ENCODE assay signal across 8 mouse cellular contexts in the genomic region with DNA sequence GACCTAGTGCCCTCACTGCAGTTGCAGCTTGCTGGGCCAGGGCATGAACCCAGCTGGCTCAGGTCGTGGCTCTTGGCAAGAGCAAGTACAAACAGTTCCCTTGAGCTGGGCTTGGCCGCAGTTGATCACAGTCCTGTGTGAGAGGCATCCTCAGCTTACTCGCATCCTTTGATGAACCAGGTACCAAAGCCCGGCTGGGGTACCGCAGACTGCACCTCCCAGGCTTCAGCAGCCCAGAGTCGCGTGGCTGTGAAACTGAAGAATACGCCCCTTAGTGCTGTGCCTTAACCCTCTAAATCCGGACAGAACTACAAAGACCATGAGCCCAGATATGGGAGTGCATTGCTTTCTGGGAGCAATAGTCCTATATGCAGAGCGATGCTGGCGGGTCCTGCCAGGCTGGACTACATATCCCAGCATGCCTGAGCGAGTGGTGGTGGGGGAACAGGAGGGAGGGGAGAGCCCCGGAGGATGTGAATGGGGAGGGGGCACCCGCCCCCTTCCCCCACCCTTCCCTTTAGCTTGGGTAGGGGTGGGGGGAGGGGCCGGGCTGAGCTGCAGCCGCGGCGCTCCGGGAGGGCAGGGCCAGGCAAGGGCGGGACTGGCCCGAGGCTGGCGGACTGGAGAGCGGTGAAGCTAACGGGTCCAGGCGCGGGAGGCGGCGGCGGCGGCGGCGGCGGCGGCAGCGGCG. TPM values are rescaled to one million over a fixed set of nuclear protein-coding genes. Genes with fewer than 3 reads are reported as not detected.
A peak's percentile ranks its signal among the peaks of the same experiment; 100 is the strongest.
DNase-seq lines count a peak whose midpoint lies in the region; ATAC-seq and TF ChIP-seq lines count a peak whose summit lies in the region.

Gene St3gal2, plus strand, starts transcription at position 582 of the 691 bp plus-strand sequence.

- no peaks in the 10 kb centered on the region for H3K9me3 ChIP-seq in lung, embryonic 14.5 days (ENCODE audit: low read depth, low read length)

- peak within 1 kb of the TSS; percentile 86 for H3K9ac ChIP-seq in lung, embryonic 14.5 days

- H3K4me2 ChIP-seq in lung, embryonic 14.5 days = peak within 1 kb of the TSS; percentile 91

- peak within 1 kb of the TSS; percentile 78 for H3K4me3 ChIP-seq in lung, embryonic 14.5 days (ENCODE audit: low read depth, low read length)
- peak within 1 kb of the TSS; percentile 93 for H3K4me3 ChIP-seq in olfactory bulb, adult 2 months (ENCODE audit: insufficient read depth, low read depth, low read length)

- no peak for TF ChIP-seq CTCF in lung, embryonic 14.5 days (IDR thresholded peaks at IDR 0.05; ENCODE audit: low read depth)
- TF ChIP-seq CTCF in olfactory bulb, adult 2 months (IDR thresholded peaks at IDR 0.05; ENCODE audit: insufficient read depth, low read depth, low read length) = no peak

- H3K27me3 ChIP-seq in lung, embryonic 14.5 days (ENCODE audit: insufficient read depth, low read length) = no peaks in the 10 kb centered on the region

- WGBS in lung, embryonic 14.5 days = 0% methylated on average over 33 of the region's 36 CpGs
- under 1% methylated on average over 29 of the region's 36 CpGs for WGBS in olfactory bulb, adult 2 months

- no peaks in the 10 kb centered on the region for H3K36me3 ChIP-seq in lung, embryonic 14.5 days (ENCODE audit: insufficient read depth)

- H3K27ac ChIP-seq in lung, embryonic 14.5 days (ENCODE audit: low read depth) = peak within 1 kb of the TSS; percentile 78
- H3K27ac ChIP-seq in olfactory bulb, adult 2 months (ENCODE audit: insufficient read depth, low read depth, low read length) = peak within 1 kb of the TSS; percentile 65; the same call in 1 of the 2 replicates

- peaks cover 9% of the 10 kb centered on the region for H3K4me1 ChIP-seq in lung, embryonic 14.5 days (ENCODE audit: insufficient read depth)
- peaks cover 18% of the 10 kb centered on the region for H3K4me1 ChIP-seq in olfactory bulb, adult 2 months (ENCODE audit: control insufficient read depth, insufficient read depth, low read length)

- peak; percentile 95 for DNase-seq in MEL-GATA-1-ER (ENCODE audit: extremely low read depth, low read depth)
- peak; percentile 87 for DNase-seq in cerebellum, adult 8-10 months
- DNase-seq in forelimb bud, embryonic 11.5 days (ENCODE audit: low read depth, low spot score) = peak; percentile 97
- peak; percentile 88 for DNase-seq in heart, postnatal 4 days
- DNase-seq in layer of hippocampus, adult 8-10 months (ENCODE audit: low spot score in 2 of 2) = peak; percentile 91 to 95
- peak; percentile 95 for DNase-seq in lung, embryonic 14.5 days
- DNase-seq in thymus, adult 18-20 months = peak; percentile 81 to 91

- peak; percentile 98 for ATAC-seq in lung, embryonic 14.5 days (ENCODE audit: insufficient read depth)

- peak; percentile 31; the same call in 1 of the 2 replicates for TF ChIP-seq POLR2A in olfactory bulb, adult 2 months (IDR thresholded peaks at IDR 0.05; ENCODE audit: insufficient read depth, low read depth, low read length)

RNA-seq across cellular contexts. Expression of gene St3gal2, which starts in this region (rescaled TPM):
- total RNA-seq in heart, postnatal 4 days (2021) = 10 to 100 TPM; 36.7 to 38.2 TPM
- 100 to 1,000 TPM in 1 of 4 experiments, 10 to 100 TPM in 3; 89.2 to 101 (median 95.3) TPM for total RNA-seq in layer of hippocampus, adult 8-10 months (2022)
- 11.3 and 13.0 TPM in 2 replicates for polyA plus RNA-seq in lung, embryonic 14.5 days (2014; fragmentation: Nextera tagmentation; extraction: Ambion mirVana)
- polyA plus RNA-seq in olfactory bulb, adult 2 months (2012; ENCODE audit: insufficient read depth, insufficient read length, low replicate concordance, missing spikeins) = not detected in 2 replicates

Comparison
In these comparisons a context has a peak if more than half of its experiments do, and no peak if none do; other contexts are left out.
1. Peak in every context shown above with its lines: DNase-seq, ATAC-seq, H3K4me3 ChIP-seq and H3K27ac ChIP-seq.